Mouse (Mus musculus) liver, embryonic 11.5 days (tissue): Measurements from ENCODE around the gene Zfp354a. TPM values are rescaled to one million over a fixed set of nuclear protein-coding genes. Genes with fewer than 3 reads are reported as not detected.
"Not testable (repeated sequence)": the region's sequence is repeated elsewhere in the genome, so short reads cannot be mapped to it uniquely, and the experiment has no call there.

Experiments
- ATAC-seq: fragments of 200-750 bp; cut with Nextera tagmentation; replicated peaks from 2 replicates; pipeline ENCODE4 v1.8.0; 2017; ENCODE audit warnings: moderate number of reproducible peaks, mild to moderate bottlenecking, moderate TSS enrichment, moderate library complexity; ENCODE audit not compliant: low FRiP score
- DNase-seq: peaks from one replicate; pipeline ENCODE4 v3.0.0-alpha.2; 2017; ENCODE audit warnings: low spot score
- H3K27ac ChIP-seq: fragments of 300-500 bp; sonication (generic); 2 replicates; pipeline ENCODE4 v1.5.1; 2014; ENCODE audit warnings: mild to moderate bottlenecking, low read depth, low read length, control low read depth
- H3K27me3 ChIP-seq: fragments of 300-500 bp; sonication (generic); replicated peaks from 2 replicates; pipeline ENCODE4 v1.6.1; 2014; ENCODE audit warnings: low read length, mixed read lengths; ENCODE audit not compliant: control insufficient read depth, insufficient read depth
- H3K36me3 ChIP-seq: fragments of 300-500 bp; sonication (generic); 2 replicates; pipeline ENCODE4 v1.6.1; 2014; ENCODE audit warnings: mild to moderate bottlenecking, low read length, moderate library complexity, mixed read lengths; ENCODE audit not compliant: control insufficient read depth, insufficient read depth
- H3K4me1 ChIP-seq: fragments of 300-500 bp; sonication (generic); replicated peaks from 2 replicates; pipeline ENCODE4 v1.6.1; 2014; ENCODE audit warnings: low read length, mixed read lengths; ENCODE audit not compliant: control insufficient read depth, insufficient read depth
- H3K4me2 ChIP-seq: fragments of 300-500 bp; sonication (generic); 2 replicates; pipeline ENCODE4 v1.6.1; 2014; ENCODE audit warnings: mild to moderate bottlenecking, control low read depth, moderate library complexity
- H3K4me3 ChIP-seq: fragments of 300-500 bp; sonication (generic); 2 replicates; pipeline ENCODE4 v1.5.1; 2014; ENCODE audit warnings: low read depth, low read length, control low read depth
- H3K9ac ChIP-seq: fragments of 300-500 bp; sonication (generic); 2 replicates; pipeline ENCODE4 v1.6.1; 2014; ENCODE audit warnings: low read depth, low read length, control low read depth
- H3K9me3 ChIP-seq: fragments of 300-500 bp; sonication (generic); 2 replicates; pipeline ENCODE4 v1.6.1; 2016; ENCODE audit warnings: low read length, inconsistent platforms, mixed read lengths; ENCODE audit not compliant: control insufficient read depth
- WGBS: fragments of 180-500 bp; shearing (Covaris S2); extraction: QIAGEN DNeasy Blood & Tissue Kit; methylation state at CpG from one replicate; pipeline ENCODE4 v1.1.7; 2014; 5-methylcytosine and 5-hydroxymethylcytosine counted together
- polyA plus RNA-seq: library from polyadenylated mRNA; unstranded; fragments of >200 nt; fragmentation: Nextera tagmentation; extraction: Ambion mirVana; gene quantifications from 2 replicates; pipeline ENCODE4 v1.2.1, GENCODE M21; 2014

Zfp354a gene
- polyA plus RNA-seq, 1 experiment from 2014 or later: 4.1 TPM

GRCm38 (mm10) chr11:51035951-51036350 lies 23.1 kb upstream of the Zfp354a start:
- no peak for DNase-seq

GRCm38 (mm10) chr11:51044776-51045175 lies 14.3 kb upstream of the Zfp354a start:
- DNase-seq, H3K4me3 ChIP-seq, H3K36me3 ChIP-seq, H3K9ac ChIP-seq, ATAC-seq, H3K4me2 ChIP-seq, H3K9me3 ChIP-seq, H3K27ac ChIP-seq, H3K4me1 ChIP-seq, H3K27me3 ChIP-seq: not testable (repeated sequence)
- WGBS: 64% methylated on average over 3 of the region's 3 CpGs

More at GRCm38 (mm10) chr11:51035951-51036350, 23.1 kb upstream of the Zfp354a start:
- H3K4me3 ChIP-seq: no peak overlapping the region
- no peaks in the 10 kb centered on the region for H3K36me3 ChIP-seq
- H3K9me3 ChIP-seq: no peaks in the 10 kb centered on the region
- WGBS: 92% methylated on average over 2 of the region's 2 CpGs
- H3K4me1 ChIP-seq: no peaks in the 10 kb centered on the region
- H3K4me2 ChIP-seq: no peak overlapping the region
- H3K9ac ChIP-seq: no peak overlapping the region
- no peak overlapping the region for H3K27ac ChIP-seq
- H3K27me3 ChIP-seq: no peaks in the 10 kb centered on the region
- no peak for ATAC-seq

GRCm38 (mm10) chr11:51047809-51048208 lies 11.2 kb upstream of the Zfp354a start, which contains the start of gene Olfr1375:
Olfr1375 (plus strand) TSS chr11:51048109.
- H3K4me2 ChIP-seq, H3K9ac ChIP-seq, H3K4me3 ChIP-seq, DNase-seq, H3K4me1 ChIP-seq, H3K27ac ChIP-seq, H3K27me3 ChIP-seq, H3K9me3 ChIP-seq, ATAC-seq, H3K36me3 ChIP-seq: not testable (repeated sequence)
- 64% methylated on average over 3 of the region's 3 CpGs for WGBS

GRCm38 (mm10) chr11:51051678-51052077 lies 7.4 kb upstream of the Zfp354a start:
- H3K36me3 ChIP-seq: no peaks in the 10 kb centered on the region
- 64% methylated on average over 2 of the region's 2 CpGs for WGBS
- no peaks in the 10 kb centered on the region for H3K4me1 ChIP-seq
- no peak overlapping the region for H3K9ac ChIP-seq
- no peak overlapping the region for H3K4me2 ChIP-seq
- no peak overlapping the region for H3K4me3 ChIP-seq
- H3K9me3 ChIP-seq: no peaks in the 10 kb centered on the region
- DNase-seq: no peak
- H3K27me3 ChIP-seq: no peaks in the 10 kb centered on the region
- no peak for ATAC-seq
- no peak overlapping the region for H3K27ac ChIP-seq

- Histone ChIP-seq H3K9ac (no peak overlapping the region), H3K4me1 (no peaks in the 10 kb centered on the region), H3K4me3 (no peak overlapping the region), H3K4me2 (no peak overlapping the region), H3K36me3 (no peaks in the 10 kb centered on the region), H3K9me3 (no peaks in the 10 kb centered on the region), H3K27ac (no peak overlapping the region), H3K27me3 (no peaks in the 10 kb centered on the region)
- no peak for ATAC-seq
- 48% methylated on average over 3 of the region's 3 CpGs for WGBS
- no peak for DNase-seq
Observed at GRCm38 (mm10) chr11:51053230-51053629, 5.8 kb upstream of the Zfp354a start.

- WGBS: 16% methylated on average over 14 of the region's 14 CpGs
- H3K27me3 ChIP-seq: no peaks in the 10 kb centered on the region
- peak overlapping the region; percentile 87 for H3K4me2 ChIP-seq
- no peaks in the 10 kb centered on the region for H3K9me3 ChIP-seq
- no peaks in the 10 kb centered on the region for H3K36me3 ChIP-seq
- peak overlapping the region; percentile 74 for H3K9ac ChIP-seq
- H3K4me1 ChIP-seq: 0 out of 2 replicates have a peak, but pooled peaks cover 5% of the 10 kb centered on the region
- no peak overlapping the region for H3K27ac ChIP-seq
- ATAC-seq (peak; percentile 53; the same call in 1 of the 2 replicates), DNase-seq (no peak)
- H3K4me3 ChIP-seq: peak overlapping the region; percentile 74
Observed at GRCm38 (mm10) chr11:51059640-51060039, 583 bp downstream of the Zfp354a start.

GRCm38 (mm10) chr11:51060981-51061380 lies 1.9 kb downstream of the Zfp354a start:
- ATAC-seq (no peak), DNase-seq (no peak)
- 0 out of 2 replicates have a peak, but pooled peaks cover 5% of the 10 kb centered on the region for H3K4me1 ChIP-seq
- H3K9ac ChIP-seq: no peak overlapping the region
- no peak overlapping the region for H3K4me3 ChIP-seq
- no peaks in the 10 kb centered on the region for H3K27me3 ChIP-seq
- no peaks in the 10 kb centered on the region for H3K9me3 ChIP-seq
- no peak overlapping the region for H3K27ac ChIP-seq
- H3K36me3 ChIP-seq: no peaks in the 10 kb centered on the region
- WGBS: 92% methylated on average over 6 of the region's 6 CpGs
- H3K4me2 ChIP-seq: no peak overlapping the region

GRCm38 (mm10) chr11:51063276-51063675 lies 4.2 kb downstream of the Zfp354a start:
- ATAC-seq (no peak), DNase-seq (no peak)
- H3K4me1 ChIP-seq: 0 out of 2 replicates have a peak, but pooled peaks cover 5% of the 10 kb centered on the region
- H3K27ac ChIP-seq: no peak overlapping the region
- no peaks in the 10 kb centered on the region for H3K9me3 ChIP-seq
- no peak overlapping the region for H3K4me2 ChIP-seq
- peaks cover 6% of the 10 kb centered on the region; the same call in 1 of the 2 replicates for H3K36me3 ChIP-seq
- 86% methylated on average over 7 of the region's 7 CpGs for WGBS
- H3K27me3 ChIP-seq: no peaks in the 10 kb centered on the region
- H3K9ac ChIP-seq: no peak overlapping the region
- H3K4me3 ChIP-seq: no peak overlapping the region

GRCm38 (mm10) chr11:51063841-51064240 lies 4.8 kb downstream of the Zfp354a start:
- H3K9me3 ChIP-seq: no peaks in the 10 kb centered on the region
- no peak overlapping the region for H3K4me2 ChIP-seq
- H3K4me3 ChIP-seq: no peak overlapping the region
- ATAC-seq: no peak
- 0 out of 2 replicates have a peak, but pooled peaks cover 5% of the 10 kb centered on the region for H3K4me1 ChIP-seq
- peaks cover 6% of the 10 kb centered on the region; the same call in 1 of the 2 replicates for H3K36me3 ChIP-seq
- H3K9ac ChIP-seq: no peak overlapping the region
- H3K27ac ChIP-seq: no peak overlapping the region
- H3K27me3 ChIP-seq: no peaks in the 10 kb centered on the region
- WGBS: 87% methylated on average over 8 of the region's 8 CpGs
- no peak for DNase-seq
